Mouse (Mus musculus): ENCODE results near the gene Gm15155.

GRCm38 (mm10) chrX:155622527-155622926, 2.0 kb upstream of the Gm15155 start:
- no peak for TF ChIP-seq POLR2A (IDR thresholded peaks at IDR 0.05; ENCODE audit: insufficient read depth, low read depth, low read length)
- TF ChIP-seq CTCF (IDR thresholded peaks at IDR 0.05; ENCODE audit: insufficient read depth, low read depth, low read length): no peak

Measured in olfactory bulb, adult 2 months (tissue).